Mouse (Mus musculus): ENCODE measurements around the gene Foxj2.

Gene Foxj2

DNA sequence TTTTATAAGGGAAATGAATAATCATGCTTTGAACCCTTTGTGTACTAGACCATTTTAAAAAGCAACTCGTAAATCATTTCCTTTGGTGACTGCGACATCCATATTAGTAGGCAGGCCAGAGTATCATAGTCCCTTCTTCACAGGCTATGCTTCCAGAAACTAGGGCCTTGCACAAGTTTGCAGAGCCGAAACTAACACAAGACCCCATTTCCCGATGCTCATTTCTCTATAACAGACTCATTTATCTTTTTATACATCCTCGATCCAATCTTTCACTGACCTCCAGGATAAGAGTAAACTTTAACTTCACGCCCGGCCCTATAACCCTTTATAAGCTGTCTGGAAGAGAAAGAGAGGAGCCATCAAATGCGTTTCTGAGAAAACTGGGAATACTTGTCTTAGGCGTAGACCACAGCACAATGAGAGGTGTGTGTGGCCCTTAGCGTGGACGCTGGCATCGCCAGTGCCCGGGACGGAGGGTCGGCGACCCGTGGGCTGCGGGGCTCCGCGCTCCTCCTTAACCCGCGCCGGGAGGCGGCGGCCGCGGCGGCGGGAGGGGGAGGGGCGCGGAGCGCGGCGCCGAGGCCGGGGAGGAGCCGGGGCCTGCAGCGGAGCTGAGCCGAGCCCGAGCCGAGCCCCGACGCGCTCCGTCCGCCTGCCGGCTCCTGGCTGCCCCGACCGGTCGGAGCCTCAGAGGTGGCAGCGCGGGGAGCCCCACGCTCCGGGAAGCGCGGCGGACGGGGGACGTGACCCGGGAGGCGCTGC, at the start of gene Foxj2:
Foxj2 (plus strand) TSS at position 609 of the 765 bp plus-strand sequence.
- in situ Hi-C loops (cut with MboI, MseI): loop anchor here (5.0 to 10.0 kb wide), 3 partner anchors 58 to 1895 kb away; partner anchors contain the start of gene M6pr (in 1 of the 2)

DNA sequence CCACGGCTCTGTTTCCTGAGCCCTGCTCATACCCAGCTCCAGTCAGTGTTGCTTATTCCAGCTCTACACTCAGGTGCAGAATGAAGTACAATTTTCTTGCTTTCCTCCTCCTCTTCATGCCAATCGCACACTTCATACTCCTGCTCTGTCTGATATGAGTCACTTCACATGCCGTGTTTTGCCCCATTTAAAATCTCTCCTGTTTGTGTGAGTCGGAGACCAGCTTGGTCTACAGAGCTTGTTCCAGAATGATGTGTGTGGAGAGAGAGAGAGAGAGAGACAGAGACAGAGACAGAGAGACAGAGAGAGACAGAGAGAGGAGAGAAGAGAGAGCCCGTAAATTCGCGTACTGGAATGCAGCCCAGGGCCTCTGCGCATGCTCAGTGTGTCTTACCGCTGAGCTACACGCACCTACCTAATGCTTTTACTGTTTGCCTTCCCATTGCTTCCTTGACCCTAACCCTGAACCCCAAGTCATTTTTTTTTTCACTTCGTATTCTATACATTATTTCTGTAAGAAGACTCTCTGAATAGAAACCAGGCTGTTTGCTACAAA, 48.9 kb upstream of the Foxj2 start:
- in situ Hi-C loops (cut with MboI, MseI): loop anchor here in 1 of 2 experiments (25.0 kb wide), 1 partner anchor 1866 kb away; the partner anchor contains the start of gene C1s2

DNA sequence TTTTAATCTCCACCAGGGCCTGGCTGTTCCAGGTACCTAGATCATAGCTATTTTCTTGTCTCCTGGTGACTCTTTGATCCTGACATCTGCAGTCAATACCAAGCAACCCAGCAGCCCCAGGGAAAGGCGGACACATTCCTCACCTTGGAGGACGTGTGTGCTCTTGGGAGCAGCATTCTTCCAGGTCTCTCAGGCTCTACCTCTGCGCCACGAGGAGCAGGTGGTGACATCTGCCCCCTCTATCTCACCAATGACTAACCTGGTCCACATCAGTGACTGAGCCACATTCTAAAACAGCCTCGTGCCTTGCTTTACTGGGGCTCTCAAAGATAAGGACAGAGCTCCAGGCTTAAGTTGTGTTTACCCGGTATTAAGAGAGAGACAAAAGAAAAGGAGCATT, 47.0 kb upstream of the Foxj2 start:
- in situ Hi-C loops (cut with MboI, MseI): loop anchor here in 1 of 2 experiments (25.0 kb wide), 1 partner anchor 1865 kb away; the partner anchor contains the start of gene C1s2

GRCm38 (mm10) chr6:122774345-122774744, 45.4 kb upstream of the Foxj2 start:
- in situ Hi-C loops (cut with MboI, MseI): loop anchor here in 1 of 2 experiments (25.0 kb wide), 1 partner anchor 1863 kb away; the partner anchor contains the start of gene C1s2

DNA sequence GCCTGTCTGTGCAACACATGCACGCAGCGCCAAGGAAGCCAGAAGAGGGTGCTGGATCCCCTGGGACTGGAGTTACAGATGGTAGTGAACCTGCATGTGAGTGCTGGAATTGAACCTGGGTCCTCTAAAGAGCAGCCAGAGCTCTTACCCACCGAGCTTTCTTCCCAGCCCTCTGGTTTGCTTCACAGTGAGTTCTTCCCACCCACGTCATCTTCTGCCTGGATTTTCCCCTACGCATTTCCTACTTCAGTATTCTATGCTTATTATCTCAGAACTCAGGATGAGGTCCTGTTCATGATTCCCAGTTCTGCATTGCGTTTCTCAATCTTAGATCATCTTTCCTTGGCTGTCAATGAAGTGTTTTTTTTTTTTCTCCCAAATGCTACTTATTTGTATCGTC, 43.7 kb upstream of the Foxj2 start:
- in situ Hi-C loops (cut with MboI, MseI): loop anchor here in 1 of 2 experiments (5.0 kb wide), 1 partner anchor 1256 kb away; no protein-coding TSS in a partner anchor

DNA sequence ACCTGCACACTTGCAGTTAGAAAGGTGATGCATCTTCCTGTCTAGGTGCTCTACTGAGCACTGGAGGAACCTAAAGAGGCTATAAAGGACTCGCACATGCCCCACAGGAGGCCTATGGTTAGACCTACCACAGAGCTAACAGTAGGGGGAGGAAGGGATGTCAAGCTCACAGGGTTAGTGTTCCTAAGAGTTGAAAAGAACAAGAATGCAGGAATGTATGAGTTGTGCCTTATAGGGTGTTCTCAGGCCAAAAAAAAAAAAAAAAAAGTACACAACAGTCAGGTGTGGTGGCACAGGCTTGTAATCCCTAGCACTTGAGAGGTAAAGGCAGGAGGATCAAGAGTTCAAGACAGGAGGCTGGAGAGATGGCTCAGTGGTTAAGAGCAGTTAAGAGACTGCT, 39.8 kb upstream of the Foxj2 start:
- in situ Hi-C loops (cut with MboI, MseI): loop anchor here in 1 of 2 experiments (5.0 kb wide), 2 partner anchors 118 to 1252 kb away; no protein-coding TSS in a partner anchor

- in situ Hi-C loops (cut with MboI, MseI): loop anchor here in 1 of 2 experiments (5.0 kb wide), 1 partner anchor 119 kb away; no protein-coding TSS in a partner anchor
Measured at GRCm38 (mm10) chr6:122781167-122781566, 38.5 kb upstream of the Foxj2 start.

- in situ Hi-C loops (cut with MboI, MseI): loop anchor here in 1 of 2 experiments (5.0 kb wide), 1 partner anchor 120 kb away; no protein-coding TSS in a partner anchor
Measured at GRCm38 (mm10) chr6:122782164-122782563, 37.5 kb upstream of the Foxj2 start.

- in situ Hi-C loops (cut with MboI, MseI): loop anchor here (5.0 kb wide), 3 partner anchors 48 to 123 kb away; no protein-coding TSS in a partner anchor
Measured at GRCm38 (mm10) chr6:122784866-122785265, 34.8 kb upstream of the Foxj2 start.

- in situ Hi-C loops (cut with MboI, MseI): loop anchor here in 1 of 2 experiments (5.0 kb wide), 2 partner anchors 49 to 109 kb away; no protein-coding TSS in a partner anchor
Measured at GRCm38 (mm10) chr6:122786275-122786674, 33.4 kb upstream of the Foxj2 start.

- in situ Hi-C loops (cut with MboI, MseI): loop anchor here in 1 of 2 experiments (10.0 kb wide), 1 partner anchor 359 kb away; no protein-coding TSS in a partner anchor
Measured at GRCm38 (mm10) chr6:122795254-122795935, 24.3 kb upstream of the Foxj2 start.

GRCm38 (mm10) chr6:122800640-122801300, 18.9 kb upstream of the Foxj2 start:
- in situ Hi-C loops (cut with MboI, MseI): loop anchor here in 1 of 2 experiments (10.0 kb wide), 1 partner anchor 1944 kb away; the partner anchor contains the start of gene Grcc10

DNA sequence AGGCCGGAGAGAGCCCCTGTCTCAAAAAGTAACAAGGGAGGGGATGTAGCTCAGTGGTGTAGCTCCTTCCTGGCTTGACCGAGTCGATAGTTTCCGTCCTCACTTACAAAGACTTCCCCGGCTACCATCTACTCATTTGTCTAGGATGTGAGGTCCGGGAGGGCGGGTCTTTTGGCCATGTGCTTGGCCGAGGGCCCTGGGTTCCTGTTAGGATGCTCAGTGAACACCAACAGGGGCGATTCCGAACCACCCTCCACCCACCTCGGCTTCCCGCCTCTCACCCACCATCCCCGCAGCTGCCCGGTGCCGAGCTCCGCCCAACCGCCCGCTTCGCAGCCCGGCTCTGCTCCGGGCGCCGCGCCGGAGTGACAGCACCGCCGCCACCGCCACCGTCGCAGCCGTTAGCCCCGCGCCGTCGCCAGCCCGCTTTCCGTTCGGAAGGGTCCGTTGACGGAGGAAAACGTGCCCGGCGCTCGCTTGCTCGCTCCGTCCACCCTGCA, 18.4 kb upstream of the Foxj2 start, which contains the start of gene Slc2a3:
Slc2a3 (minus strand) TSS at position 340 of the 500 bp plus-strand sequence.
- in situ Hi-C loops (cut with MboI, MseI): loop anchor here in 1 of 2 experiments (10.0 kb wide), 1 partner anchor 1943 kb away; the partner anchor contains the start of gene Grcc10

DNA sequence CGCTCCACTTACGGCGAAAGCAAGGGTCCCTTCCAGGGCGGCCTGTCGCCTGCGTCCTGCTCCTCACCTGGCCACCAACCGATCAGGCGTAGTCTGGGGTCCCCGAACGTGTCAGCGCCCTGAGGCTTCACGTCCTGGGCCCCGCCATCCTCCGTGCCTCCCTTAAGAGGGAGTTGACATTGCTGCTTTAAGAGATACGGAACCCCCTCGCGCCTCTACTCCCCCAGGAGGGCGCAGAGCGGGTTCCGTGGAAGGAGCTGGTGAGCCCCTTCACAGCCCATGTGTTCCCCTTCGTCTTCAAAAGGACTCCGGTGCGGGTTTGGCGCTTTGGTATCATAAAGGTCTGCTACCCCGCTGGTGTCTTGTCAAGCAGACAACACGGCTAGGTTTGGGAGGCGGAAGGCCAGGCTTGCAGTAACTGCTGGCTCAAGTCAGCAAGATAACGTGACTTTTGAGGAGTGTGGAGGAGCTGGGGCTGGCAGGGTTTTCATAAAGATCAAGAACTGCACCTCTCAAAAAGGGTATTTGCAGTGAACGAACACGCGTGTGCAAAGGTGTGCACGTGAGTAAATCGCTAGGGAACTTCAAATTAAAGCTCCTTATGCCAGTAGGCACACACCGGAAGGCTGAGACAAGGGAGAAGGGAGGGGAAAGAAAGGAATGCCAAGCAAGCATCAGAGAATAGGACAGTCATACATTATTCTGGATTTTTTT, 17.8 kb upstream of the Foxj2 start:
- in situ Hi-C loops (cut with MboI, MseI): loop anchor here in 1 of 2 experiments (10.0 kb wide), 1 partner anchor 1943 kb away; the partner anchor contains the start of gene Grcc10

DNA sequence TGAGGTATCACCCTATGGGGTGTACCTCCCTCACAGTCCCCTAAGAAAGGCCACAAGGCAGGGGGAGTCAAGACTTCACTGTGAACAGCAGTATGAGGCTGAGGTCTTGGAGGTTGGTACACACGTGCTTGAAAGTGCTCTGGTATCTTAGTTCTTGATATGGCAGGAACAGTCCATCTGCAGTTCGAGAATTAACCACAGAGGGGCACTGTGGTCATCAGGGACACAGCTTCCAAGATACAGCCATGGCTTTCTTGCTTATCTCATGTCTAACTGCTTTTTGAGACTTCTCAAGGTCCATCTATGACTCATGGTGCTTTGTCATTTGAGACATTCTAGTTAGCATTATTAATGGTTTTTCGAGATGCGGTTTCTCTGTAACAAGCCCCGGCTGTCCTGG, 15.3 kb upstream of the Foxj2 start:
- in situ Hi-C loops (cut with MboI, MseI): loop anchor here in 1 of 2 experiments (10.0 kb wide), 1 partner anchor 1940 kb away; the partner anchor contains the start of gene Grcc10

DNA sequence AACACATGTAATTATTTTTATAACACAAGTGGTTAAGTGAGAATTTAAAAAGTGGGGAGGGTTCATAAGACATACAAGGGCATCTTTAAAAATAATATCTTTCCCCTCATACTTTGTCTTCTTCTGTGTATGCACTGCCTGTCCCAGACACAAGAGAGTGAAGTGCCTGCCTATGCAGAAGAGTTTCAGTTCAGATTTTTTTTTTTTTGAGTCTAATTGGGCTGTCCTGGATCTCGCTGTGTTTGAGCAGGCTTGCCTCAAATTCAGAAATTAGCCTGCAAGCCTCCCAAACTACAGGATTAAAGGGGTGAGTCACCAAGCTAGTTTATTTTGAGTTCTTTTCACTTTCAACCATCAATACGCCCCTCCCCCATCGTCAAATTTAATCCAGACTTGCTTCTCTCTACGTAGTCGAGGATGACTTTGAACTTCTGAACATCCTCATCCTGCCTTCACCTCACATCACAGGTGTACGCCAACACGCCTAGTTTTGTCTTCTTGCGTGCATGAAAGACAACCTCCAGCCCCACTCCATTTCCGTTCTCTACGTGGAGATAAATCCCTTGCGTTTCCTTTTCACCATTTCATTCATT, 9.6 kb upstream of the Foxj2 start:
- in situ Hi-C loops (cut with MboI, MseI): loop anchor here (5.0 to 10.0 kb wide), 3 partner anchors 505 to 1885 kb away; partner anchors contain the start of gene M6pr (in 1 of the 2)

- in situ Hi-C loops (cut with MboI, MseI): loop anchor here (5.0 to 10.0 kb wide), 3 partner anchors 506 to 1886 kb away; partner anchors contain the start of gene M6pr (in 1 of the 2)
Measured at GRCm38 (mm10) chr6:122810615-122811279, 9.0 kb upstream of the Foxj2 start.

DNA sequence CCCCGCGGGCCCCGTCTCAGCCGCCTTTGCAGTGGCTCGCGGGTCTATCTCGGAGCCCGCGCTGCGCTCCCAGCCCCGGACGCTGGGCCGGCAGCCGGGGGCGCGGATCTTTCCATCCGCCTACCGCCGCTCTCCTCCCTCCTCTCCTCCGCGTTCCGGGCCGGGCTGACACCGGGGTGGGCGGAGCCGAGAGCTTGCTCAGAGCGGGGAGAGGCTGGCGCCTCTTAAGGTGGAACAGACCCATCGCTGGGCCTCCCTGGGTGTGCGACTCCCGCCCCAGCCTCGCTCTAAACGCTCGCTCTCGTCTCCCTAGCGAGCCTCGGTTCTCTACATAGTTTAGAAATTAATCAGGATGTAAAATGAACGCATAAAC, 8.4 kb upstream of the Foxj2 start:
- in situ Hi-C loops (cut with MboI, MseI): loop anchor here (5.0 to 10.0 kb wide), 3 partner anchors 506 to 1886 kb away; partner anchors contain the start of gene M6pr (in 1 of the 2)

All from T-helper 17 cell (primary cell).